Mouse (Mus musculus) adrenal gland, adult (tissue): ENCODE data around the gene Ust.

ENCODE experiments used
- DNase-seq, 2 experiments: peaks; one replicate each; pipeline ENCODE4 v3.0.0; 2022 to 2023; ENCODE audit warnings: low spot score in 1 of 2; ENCODE audit not compliant: inconsistent age in 2 of 2

The Ust gene

DNA sequence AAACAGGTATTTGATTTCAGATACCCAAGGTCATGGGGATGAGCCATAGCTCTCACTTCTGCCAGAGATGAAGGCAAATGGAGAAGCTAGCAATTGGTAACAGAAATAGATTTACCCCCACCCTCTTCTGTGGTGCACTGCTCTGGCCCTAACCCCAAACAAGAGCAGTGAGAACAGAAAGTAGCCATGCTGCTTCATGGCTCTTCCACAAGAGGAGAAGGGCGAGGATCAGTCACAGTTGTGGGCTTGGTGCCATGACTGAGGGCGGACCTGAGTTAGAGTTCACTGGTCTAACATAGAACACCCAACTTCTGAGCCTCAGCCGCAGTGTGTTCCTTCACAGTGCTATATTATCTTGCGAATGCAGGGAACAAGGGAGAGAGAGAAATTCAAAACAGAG, 13.8 kb downstream of the Ust start:
- peak in 1 of 2 experiments; percentile 8 for DNase-seq

GRCm38 (mm10) chr10:8498951-8499891, 19.4 kb downstream of the Ust start:
- no peak for DNase-seq

DNA sequence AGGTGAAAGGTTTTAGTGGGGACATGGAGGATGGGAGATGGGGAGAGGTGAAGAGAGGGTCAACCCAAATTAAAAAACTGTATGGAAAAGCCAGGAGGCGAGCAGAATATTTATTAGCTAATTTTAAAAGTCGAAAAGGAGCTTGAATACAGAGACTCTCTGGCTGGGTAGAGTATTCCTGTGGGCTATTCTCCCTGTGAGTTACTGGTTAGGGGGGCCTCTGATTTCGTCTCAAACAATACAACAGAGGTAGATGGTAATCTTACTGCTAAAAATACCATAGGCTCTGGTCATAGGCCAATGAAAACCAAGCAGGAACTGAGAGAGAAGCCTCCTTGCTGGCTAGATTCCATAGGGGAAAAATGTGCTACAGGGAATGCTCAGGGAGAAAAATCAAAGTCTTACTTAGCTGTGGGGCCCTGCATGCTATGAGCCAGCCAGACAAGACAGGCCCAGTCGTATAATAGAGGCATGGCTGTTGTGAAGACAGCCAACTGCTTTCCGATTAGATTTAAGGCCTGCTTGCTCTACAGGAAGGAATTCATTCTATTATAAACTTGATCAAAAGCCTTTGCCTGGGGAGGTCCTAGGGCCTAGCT, 23.0 kb downstream of the Ust start:
- DNase-seq = no peak

DNA sequence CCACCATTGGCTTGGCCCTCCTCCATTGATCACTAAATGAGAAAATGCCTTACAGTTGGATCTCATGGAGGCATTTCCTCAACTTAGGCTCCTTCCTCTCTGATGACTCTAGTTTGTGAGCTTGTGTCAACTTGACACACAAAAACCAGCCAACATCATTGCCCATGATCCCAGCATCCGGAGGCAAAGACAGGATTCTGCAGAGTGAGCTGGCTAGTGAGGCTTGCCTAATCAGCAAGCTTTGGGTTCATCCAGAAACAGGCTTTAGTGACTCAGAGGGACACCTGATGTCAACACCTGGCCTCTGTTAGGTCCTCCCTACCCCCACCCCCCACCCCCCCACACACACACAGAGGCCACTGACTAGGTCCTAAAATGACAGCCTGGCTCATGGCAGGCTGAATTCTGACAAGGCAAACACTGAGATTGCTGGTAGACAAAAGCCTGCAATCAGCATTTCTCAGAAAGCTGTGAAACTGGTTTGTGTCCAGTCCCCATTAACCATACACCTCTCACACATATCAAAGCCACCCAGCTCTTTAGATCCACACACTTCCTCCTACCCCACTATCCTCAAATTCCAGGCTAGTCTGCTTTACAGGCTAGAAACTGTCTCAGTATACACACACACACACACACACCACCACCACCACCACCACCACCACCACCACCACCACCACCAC, 26.6 kb downstream of the Ust start:
- no peak for DNase-seq

DNA sequence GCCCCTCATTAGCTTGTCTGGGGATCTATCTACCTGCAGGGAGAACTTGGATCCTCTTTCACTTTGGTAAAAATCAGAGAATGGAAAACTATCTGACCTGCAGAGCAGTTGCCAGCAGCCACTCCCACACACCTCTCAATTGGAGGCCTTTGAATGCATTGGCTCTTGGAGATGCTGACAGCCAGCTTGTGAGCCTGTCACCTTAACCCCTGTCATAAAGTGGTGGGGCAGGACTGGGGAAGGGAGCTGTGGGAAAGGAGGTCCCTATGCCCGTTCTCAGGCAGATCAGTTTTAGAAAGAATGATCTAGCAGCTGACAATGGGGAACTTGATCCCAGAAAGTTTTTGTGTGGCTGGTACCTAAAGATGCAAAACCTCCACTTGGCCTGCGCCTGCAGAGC, 31.2 kb downstream of the Ust start:
- DNase-seq = no peak

- DNase-seq = no peak
Measured at GRCm38 (mm10) chr10:8484487-8484886, 34.1 kb downstream of the Ust start.

- DNase-seq = no peak
Measured at GRCm38 (mm10) chr10:8482779-8483178, 35.8 kb downstream of the Ust start.

DNA sequence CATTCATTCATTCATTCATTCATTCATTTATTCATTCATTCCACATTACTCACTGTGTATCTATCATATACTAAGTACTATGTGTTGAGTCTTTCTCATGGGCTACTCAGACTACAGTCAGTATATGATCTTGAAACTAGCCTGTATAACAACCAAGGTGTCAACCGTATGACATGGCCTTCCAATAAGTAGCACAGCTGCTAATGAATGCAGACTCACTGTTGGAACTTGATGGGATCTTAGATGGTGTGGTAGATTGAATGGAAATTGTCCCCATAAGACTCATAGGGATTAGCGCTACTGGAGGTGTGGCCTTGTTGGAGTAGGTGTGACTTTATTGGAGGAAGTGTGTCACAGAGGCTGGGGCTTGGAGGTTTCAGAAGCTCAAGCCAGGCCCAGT, 38.8 kb downstream of the Ust start:
- DNase-seq = no peak

DNA sequence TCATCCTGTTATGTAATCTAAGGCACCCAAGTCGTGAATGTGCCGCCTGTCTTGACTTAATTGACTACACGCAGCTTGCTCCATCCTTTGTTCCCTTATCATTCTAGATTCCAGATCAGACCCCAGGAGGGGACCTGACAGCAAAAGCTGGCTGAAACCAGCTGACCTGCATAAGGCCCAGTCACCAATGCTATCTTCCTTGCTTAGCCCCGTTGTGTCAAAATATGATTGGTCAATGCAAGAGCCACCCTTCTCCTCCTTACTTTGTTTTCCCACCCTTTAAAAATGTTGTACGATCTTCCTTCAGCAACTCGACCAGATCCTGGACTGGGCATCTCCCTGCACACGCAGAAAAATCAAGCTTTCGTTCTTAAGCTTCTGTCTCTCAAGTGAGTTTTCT, 40.7 kb downstream of the Ust start:
- no peak for DNase-seq

- no peak for DNase-seq
Measured at GRCm38 (mm10) chr10:8471995-8472394, 46.6 kb downstream of the Ust start.

DNA sequence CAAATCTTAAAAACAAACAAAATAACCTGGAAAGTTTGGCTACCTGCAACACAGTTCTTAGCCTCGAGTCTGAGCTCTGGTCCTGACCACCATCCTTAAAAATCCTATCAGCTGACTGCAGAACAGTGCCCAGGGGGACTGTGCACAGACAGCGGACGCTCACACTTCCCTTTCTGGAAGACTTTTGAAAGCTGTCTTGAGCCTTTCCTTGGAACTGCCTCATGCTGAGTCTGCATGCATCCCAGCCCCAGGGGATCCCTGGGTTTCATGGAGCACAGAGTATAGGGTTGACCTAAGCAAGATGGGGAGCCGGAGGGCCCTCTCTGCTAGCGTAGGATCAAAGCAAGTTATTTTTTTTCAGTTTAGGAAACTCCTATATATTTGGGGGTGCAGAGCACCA, 47.6 kb downstream of the Ust start:
- DNase-seq = no peak

DNA sequence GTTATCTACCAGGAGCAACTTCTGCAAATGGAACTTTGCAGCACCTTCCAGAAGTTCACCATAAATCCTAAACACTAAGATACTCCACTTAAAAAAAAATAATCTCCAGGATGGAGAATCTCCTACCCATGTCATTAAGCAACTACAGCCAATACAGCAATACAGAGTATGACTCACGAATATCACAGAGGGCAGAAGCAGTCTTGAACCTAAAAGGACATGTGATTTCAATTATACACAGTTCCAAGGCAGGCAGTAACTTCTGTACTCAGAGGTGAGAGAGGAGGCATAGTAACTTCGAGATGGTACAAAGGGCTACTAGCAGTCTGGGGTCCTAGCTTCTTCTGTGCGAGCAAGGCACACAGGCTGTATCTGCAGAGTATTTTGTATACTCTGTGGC, 49.1 kb downstream of the Ust start:
- DNase-seq = no peak

GRCm38 (mm10) chr10:8468651-8469386, 49.8 kb downstream of the Ust start:
- no peak for DNase-seq

DNA sequence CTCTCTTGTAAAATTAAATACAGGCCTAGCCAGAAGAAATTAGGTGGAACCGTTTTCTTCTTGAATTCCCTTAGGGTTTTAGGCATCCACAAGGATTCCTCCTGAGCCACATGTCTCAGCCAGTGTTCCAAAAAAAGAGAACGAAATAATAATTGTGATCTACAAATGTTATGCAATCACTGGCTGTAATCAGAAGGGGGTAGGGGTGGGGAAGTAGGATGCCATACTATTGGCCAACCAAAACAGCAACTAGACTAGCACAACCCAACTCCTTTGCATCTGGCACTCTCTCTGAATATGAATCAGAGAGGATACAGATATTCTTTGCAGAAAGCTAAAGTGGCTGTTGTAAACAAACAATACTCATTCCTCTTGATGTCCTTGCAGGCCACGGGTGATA, 52.7 kb downstream of the Ust start:
- DNase-seq = no peak

GRCm38 (mm10) chr10:8465216-8465615, 53.4 kb downstream of the Ust start:
- no peak for DNase-seq

DNA sequence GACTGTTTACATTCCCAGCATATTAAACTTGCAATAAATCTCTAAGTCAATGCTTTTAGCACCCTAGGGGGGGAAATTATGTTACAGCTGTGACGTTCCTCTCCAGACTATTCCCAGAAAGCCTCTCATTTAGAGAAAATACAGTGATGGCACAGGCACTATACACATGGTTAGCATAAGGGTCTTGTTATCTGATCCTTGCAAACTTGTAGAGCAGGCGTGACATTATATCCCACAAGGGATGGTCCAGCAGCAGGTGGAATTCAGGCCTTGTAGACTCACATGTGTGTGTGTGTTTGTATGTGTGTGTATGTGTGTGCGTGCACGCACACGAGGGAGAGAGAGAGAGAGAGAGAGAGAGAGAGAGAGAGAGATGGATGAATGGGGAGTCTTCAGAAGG, 57.3 kb downstream of the Ust start:
- no peak for DNase-seq

DNA sequence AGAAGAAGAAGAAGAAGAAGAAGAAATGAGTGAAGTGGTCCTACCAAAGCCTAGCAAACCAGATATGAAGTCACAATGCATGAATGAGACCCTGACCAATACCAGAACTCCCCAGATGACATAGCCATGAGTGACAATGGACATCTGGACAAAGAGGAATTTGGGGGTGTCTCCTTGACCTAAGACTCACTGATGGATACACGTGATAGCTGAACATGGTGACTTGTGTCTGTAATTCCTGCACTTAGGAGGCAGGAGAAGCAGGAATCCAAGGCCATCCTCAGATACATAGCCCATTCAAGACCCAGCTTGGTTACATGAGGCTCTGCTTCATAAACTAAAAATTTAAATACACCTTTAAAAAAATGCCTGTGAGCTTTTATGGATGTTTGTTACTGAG, 63.9 kb downstream of the Ust start:
- no peak for DNase-seq

GRCm38 (mm10) chr10:8447681-8448080, 70.9 kb downstream of the Ust start:
- peak in 1 of 2 experiments; percentile 29 for DNase-seq

- DNase-seq = no peak
Measured at GRCm38 (mm10) chr10:8446972-8447371, 71.7 kb downstream of the Ust start.

DNA sequence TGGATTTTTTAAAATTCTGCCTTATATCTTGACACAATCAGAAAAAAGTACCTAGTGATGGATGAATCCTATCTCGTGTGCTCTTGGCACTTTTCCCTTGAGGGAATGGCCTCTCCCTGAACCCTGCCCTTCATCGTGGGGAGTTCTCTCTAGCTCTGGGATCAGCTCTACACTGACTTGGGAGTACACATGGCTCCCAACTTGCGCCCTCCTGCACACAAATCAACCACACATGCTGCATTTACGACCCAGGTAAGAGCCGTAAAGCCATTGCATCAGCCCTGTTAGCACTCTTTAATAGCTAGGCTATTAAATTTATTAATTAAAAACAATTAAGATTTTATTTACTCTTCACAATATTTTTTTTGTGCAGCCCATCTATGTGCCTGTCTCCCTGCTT, 74.6 kb downstream of the Ust start:
- DNase-seq = no peak

DNA sequence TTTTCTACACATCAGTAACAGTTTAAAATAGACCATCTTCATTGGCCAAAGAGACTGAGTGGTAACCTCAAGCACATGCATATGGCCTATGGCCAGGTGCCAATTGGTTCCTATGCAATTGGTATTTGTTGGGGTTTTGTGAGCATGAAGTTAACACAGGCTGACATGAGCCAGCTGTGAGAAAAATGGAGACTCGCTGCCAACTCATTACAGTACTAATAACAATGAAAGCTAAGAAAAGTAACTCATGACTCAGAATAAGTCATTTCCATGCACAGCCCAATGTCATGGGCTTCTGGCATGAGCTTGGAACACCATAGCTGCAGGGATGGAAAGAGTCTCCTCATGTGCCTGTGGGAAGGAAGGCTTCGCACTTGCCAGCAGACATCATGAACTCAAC, 86.8 kb downstream of the Ust start:
- peak in 1 of 2 experiments; percentile 37 for DNase-seq
